Mouse (Mus musculus): Measurements from ENCODE around the gene Map3k5. TPM values are rescaled to one million over a fixed set of nuclear protein-coding genes. Genes with fewer than 3 reads are reported as not detected.
"Not testable (repeated sequence)": the region's sequence is repeated elsewhere in the genome, so short reads cannot be mapped to it uniquely, and the experiment has no call there.

The Map3k5 gene
- polyA plus RNA-seq, 1 experiment, result 1.3 TPM

DNA sequence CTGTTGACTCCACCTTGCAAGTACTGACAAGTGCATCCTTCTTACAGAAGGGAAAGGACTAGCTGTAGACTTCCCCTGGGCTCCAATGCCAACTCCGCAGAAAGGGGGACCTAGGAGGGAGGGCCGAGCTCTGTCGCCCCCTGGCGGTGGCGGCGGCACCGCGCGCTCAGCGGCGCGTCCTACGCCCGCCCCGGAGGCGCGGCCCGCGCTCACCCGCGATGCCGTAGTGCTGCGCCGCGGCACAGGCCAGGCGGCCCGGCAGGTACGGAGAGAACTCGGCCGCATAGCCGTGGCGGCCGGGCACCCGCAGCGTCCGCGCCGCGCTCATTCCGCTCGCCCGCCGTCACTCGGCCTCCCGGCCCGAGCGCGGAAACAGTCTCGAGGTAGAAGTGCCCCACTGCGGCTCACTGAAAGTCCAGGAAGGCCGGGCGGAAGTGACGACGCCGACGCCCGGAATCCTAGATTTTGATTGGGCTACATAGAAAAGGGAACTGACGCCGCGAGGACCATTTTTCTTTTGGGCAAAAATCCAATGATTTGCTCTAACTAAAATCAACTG is 26.9 kb upstream of the Map3k5 start, which contains the start of gene Pex7:
TSS of gene Pex7 (minus strand) at position 444 of the 559 bp plus-strand sequence.
- no peaks in the 10 kb centered on the region for H3K27me3 ChIP-seq (replicated peaks)
- peak within 1 kb of the TSS; percentile 94 for H3K4me3 ChIP-seq (replicated peaks)
- H3K36me3 ChIP-seq (replicated peaks; ENCODE audit: low read length), result peaks cover 37% of the 10 kb centered on the region
- H3K9me3 ChIP-seq, result no peaks in the 10 kb centered on the region
- TF ChIP-seq FLI1 (IDR thresholded peaks at IDR 0.05; ENCODE audit: low read length) (no peak), GATA1 (IDR thresholded peaks at IDR 0.05; ENCODE audit: borderline replicate concordance, low read length) (no peak)
- H3K4me1 ChIP-seq, result peaks cover 47% of the 10 kb centered on the region

DNA sequence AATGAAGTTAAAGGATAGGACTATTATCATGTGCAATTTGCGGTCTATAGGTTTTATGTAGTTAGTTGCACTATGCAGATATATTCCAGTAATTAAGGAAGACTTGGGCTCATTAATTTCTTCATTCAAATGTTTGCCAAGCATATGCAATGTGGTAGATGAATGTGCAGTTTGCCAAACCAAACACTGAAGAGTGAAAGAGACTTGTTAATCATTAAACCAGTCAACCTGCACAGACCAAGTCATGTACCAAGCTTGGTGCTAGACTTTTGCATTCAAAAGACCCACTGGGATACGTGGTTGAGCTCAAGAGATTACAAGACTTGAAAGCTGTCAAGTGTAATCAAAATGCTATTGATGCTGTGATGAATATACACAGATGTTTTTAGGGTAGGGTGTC is 26.2 kb upstream of the Map3k5 start:
- Histone ChIP-seq H3K9me3 (no peaks in the 10 kb centered on the region), H3K27me3 (replicated peaks) (no peaks in the 10 kb centered on the region), H3K4me3 (replicated peaks) (peak overlapping the region; percentile 46), H3K36me3 (replicated peaks; ENCODE audit: low read length) (peaks cover 29% of the 10 kb centered on the region), H3K4me1 (peaks cover 47% of the 10 kb centered on the region)
- TF ChIP-seq FLI1 (IDR thresholded peaks at IDR 0.05; ENCODE audit: low read length), result no peak
- TF ChIP-seq GATA1 (IDR thresholded peaks at IDR 0.05; ENCODE audit: borderline replicate concordance, low read length), result no peak

DNA sequence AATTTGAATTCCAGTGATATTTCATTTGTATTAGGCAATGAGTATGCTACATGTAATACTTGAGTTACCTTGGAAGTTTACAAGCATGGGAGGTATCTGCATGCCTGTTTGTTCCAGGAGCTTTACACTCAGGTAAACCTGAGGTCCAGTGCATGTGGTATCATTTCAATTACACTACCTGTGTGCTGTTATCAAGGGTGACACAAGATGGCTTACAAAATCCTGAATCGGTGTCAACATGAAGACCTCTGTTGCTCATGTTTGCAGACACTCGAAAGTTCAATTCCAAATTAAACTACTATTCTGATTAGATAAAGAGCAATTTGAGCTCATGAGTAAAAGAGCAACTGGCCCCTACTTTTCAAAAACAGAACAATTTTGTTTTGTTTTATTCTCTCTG is 23.8 kb upstream of the Map3k5 start:
- no peaks in the 10 kb centered on the region for H3K9me3 ChIP-seq
- peaks cover 6% of the 10 kb centered on the region for H3K36me3 ChIP-seq (replicated peaks; ENCODE audit: low read length)
- peaks cover 39% of the 10 kb centered on the region for H3K4me1 ChIP-seq
- no peaks in the 10 kb centered on the region for H3K27me3 ChIP-seq (replicated peaks)
- TF ChIP-seq GATA1 (IDR thresholded peaks at IDR 0.05; ENCODE audit: borderline replicate concordance, low read length) (no peak), FLI1 (IDR thresholded peaks at IDR 0.05; ENCODE audit: low read length) (no peak)
- no peak overlapping the region for H3K4me3 ChIP-seq (replicated peaks)

DNA sequence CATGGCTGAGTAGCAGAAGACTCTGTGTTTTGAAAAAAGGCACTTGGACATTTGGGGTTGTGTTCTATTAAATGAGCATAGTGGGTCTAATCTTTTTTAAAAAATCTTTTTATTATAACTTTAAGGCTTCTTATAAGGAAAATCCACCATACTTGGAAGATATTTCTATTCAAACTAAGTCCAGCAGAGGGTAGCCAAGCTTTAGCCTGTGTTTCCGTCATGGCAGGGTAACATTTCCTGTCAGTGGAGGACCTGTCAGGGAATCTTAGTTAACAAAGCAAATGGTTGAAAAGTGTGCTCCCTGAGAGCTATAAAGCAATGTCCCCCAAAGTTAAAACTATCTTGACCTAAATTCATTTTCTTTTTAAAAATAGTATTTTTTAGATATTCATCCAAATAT is 22.7 kb upstream of the Map3k5 start:
- no peaks in the 10 kb centered on the region for H3K36me3 ChIP-seq (replicated peaks; ENCODE audit: low read length)
- TF ChIP-seq FLI1 (IDR thresholded peaks at IDR 0.05; ENCODE audit: low read length) (no peak), GATA1 (IDR thresholded peaks at IDR 0.05; ENCODE audit: borderline replicate concordance, low read length) (no peak)
- peaks cover 33% of the 10 kb centered on the region for H3K4me1 ChIP-seq
- no peaks in the 10 kb centered on the region for H3K9me3 ChIP-seq
- no peaks in the 10 kb centered on the region for H3K27me3 ChIP-seq (replicated peaks)
- H3K4me3 ChIP-seq (replicated peaks), result no peak overlapping the region

DNA sequence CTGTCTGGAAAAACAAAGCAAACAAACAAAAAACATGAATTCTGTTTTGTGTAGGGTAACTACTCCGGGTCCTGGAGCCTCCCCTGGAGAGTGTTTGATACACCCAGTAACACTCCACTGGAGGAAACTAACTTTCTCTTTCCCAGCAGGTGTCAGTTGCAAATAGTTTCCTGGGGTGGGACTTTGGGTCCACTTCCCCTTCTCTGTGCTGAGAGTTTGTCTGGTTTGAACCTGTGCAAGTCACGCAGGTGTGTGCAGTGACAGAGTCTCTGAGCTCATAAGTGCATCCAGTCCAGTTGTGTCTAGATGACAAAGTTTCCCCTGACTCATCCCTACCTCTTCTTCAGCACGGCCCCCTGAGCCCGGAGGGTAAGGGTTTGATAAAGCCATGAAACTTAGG is 20.5 kb upstream of the Map3k5 start:
- Histone ChIP-seq H3K27me3 (replicated peaks) (no peaks in the 10 kb centered on the region), H3K36me3 (replicated peaks; ENCODE audit: low read length) (no peaks in the 10 kb centered on the region), H3K4me3 (replicated peaks) (no peak overlapping the region), H3K4me1 (peaks cover 16% of the 10 kb centered on the region), H3K9me3 (no peaks in the 10 kb centered on the region)
- TF ChIP-seq FLI1 (IDR thresholded peaks at IDR 0.05; ENCODE audit: low read length), result no peak
- TF ChIP-seq GATA1 (IDR thresholded peaks at IDR 0.05; ENCODE audit: borderline replicate concordance, low read length), result no peak

DNA sequence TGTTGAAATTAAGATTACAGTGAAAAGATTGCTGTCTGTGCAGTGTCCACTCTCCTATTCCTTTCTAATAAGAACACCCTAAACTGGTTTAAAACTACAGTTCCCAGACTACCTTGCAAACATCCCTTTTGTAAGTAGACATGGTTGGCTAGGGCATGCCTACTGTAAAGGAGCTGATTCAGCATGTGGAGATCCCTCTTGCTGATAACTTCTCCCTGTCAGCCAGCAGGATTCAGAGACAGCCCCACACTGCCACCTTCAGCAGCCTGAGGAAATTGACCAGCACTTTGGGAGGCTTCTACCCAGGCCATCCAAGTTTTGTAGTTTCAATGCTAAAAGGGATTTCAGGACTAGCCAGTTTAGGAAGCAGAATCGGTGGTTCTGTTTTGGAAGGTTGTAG is 19.0 kb upstream of the Map3k5 start:
- Histone ChIP-seq H3K4me3 (replicated peaks) (no peak overlapping the region), H3K4me1 (peaks cover 11% of the 10 kb centered on the region), H3K36me3 (replicated peaks; ENCODE audit: low read length) (no peaks in the 10 kb centered on the region), H3K9me3 (no peaks in the 10 kb centered on the region), H3K27me3 (replicated peaks) (no peaks in the 10 kb centered on the region)
- TF ChIP-seq FLI1 (IDR thresholded peaks at IDR 0.05; ENCODE audit: low read length), result no peak
- peak; percentile 81; the same call in 1 of the 3 replicates for TF ChIP-seq GATA1 (IDR thresholded peaks at IDR 0.05; ENCODE audit: borderline replicate concordance, low read length)

DNA sequence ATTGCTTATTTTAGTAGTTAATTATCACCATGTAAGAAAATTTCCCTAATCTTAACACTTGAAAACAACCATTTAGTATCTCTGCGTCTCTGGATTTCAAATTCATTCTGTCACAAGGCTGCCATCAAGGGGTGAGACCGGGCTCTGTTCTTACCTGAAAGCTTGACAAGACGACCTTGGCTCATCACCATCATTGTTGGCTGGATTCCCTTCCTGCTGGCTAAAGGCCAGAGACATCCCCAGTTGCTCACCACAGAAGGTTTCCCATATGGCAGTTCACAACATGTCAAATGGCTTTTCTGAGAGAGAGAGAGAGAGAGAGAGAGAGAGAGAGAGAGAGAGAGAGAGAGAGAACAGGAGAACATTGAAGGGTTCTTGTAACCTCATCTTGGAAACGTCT is 11.9 kb upstream of the Map3k5 start:
- H3K27me3 ChIP-seq (replicated peaks), result no peaks in the 10 kb centered on the region
- H3K9me3 ChIP-seq, result no peaks in the 10 kb centered on the region
- no peak overlapping the region for H3K4me3 ChIP-seq (replicated peaks)
- no peak for TF ChIP-seq GATA1 (IDR thresholded peaks at IDR 0.05; ENCODE audit: borderline replicate concordance, low read length)
- TF ChIP-seq FLI1 (IDR thresholded peaks at IDR 0.05; ENCODE audit: low read length), result no peak
- H3K36me3 ChIP-seq (replicated peaks; ENCODE audit: low read length), result no peaks in the 10 kb centered on the region
- peaks cover 5% of the 10 kb centered on the region; the same call in 1 of the 2 replicates for H3K4me1 ChIP-seq

DNA sequence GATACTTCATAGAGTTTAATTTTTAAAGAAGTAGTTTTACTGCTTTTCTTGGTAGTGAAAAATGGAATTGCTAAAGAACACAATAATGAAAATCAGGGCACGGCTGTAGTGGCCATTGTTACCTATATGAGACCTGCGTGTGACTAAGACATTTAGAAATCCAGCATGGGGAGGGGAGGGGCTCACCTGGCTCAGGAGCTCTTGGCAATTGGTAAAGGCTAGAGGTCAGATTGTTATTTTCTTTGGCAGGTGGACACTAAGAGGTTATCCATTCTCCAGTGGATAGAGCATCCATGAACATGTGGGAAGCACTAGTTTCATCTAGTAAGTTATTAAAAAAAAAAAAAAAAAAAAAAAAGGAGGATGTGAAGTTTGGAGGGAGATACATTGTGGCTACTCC is 10.0 kb upstream of the Map3k5 start:
- no peaks in the 10 kb centered on the region for H3K36me3 ChIP-seq (replicated peaks; ENCODE audit: low read length)
- peaks cover 11% of the 10 kb centered on the region; the same call in 1 of the 2 replicates for H3K4me1 ChIP-seq
- H3K4me3 ChIP-seq (replicated peaks), result no peak overlapping the region
- H3K9me3 ChIP-seq, result no peaks in the 10 kb centered on the region
- TF ChIP-seq FLI1 (IDR thresholded peaks at IDR 0.05; ENCODE audit: low read length), result no peak
- no peak for TF ChIP-seq GATA1 (IDR thresholded peaks at IDR 0.05; ENCODE audit: borderline replicate concordance, low read length)
- H3K27me3 ChIP-seq (replicated peaks), result no peaks in the 10 kb centered on the region

DNA sequence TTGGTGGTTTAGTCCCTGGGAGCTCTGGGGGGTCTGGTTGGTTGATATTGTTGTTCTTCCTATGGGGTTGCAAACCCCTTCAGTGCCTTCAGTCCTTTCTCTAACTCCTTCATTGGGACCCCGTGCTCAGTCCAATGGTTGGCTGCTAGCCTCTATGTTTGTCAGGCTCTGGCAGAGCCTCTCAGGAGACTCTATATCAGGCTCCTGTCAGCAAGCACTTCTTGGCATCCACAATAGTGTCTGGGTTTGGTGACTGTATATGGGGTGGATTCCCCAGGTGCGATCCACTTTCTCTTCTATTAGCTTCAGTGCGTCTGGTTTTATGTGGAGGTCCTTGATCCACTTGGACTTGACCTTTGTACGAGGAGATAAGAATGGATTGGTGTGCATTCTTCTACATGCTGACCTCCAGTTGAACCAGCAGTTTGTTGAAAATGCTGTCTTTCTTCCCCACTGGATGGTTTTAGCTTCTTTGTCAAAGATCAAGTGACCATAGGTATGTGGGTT is 7.8 kb upstream of the Map3k5 start:
- H3K36me3 ChIP-seq (replicated peaks; ENCODE audit: low read length); H3K27me3 ChIP-seq (replicated peaks); H3K4me3 ChIP-seq (replicated peaks); H3K4me1 ChIP-seq; H3K9me3 ChIP-seq: not testable (repeated sequence)

DNA sequence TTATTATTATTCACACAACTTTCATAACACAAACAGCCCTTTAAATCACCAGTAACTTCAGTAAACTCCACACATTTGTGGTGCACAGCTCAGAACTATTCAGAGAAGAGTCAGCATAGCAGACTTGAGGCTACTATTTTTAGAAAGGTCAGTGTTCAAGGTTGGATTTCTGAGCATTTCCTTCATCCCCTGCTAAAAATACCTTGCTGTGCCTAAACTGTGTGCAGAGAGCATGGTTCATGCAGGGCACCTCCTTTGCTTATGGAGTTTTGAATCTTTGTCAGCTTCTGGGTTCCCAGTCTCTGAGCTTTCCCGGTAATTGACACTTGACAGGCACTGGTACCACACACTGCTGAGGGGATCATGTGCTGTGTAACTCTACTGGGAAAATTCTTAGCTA is 6.1 kb upstream of the Map3k5 start:
- no peaks in the 10 kb centered on the region for H3K36me3 ChIP-seq (replicated peaks; ENCODE audit: low read length)
- no peaks in the 10 kb centered on the region for H3K27me3 ChIP-seq (replicated peaks)
- no peaks in the 10 kb centered on the region for H3K9me3 ChIP-seq
- peaks cover 13% of the 10 kb centered on the region for H3K4me1 ChIP-seq
- TF ChIP-seq FLI1 (IDR thresholded peaks at IDR 0.05; ENCODE audit: low read length), result no peak
- TF ChIP-seq GATA1 (IDR thresholded peaks at IDR 0.05; ENCODE audit: borderline replicate concordance, low read length), result no peak
- no peak overlapping the region for H3K4me3 ChIP-seq (replicated peaks)

DNA sequence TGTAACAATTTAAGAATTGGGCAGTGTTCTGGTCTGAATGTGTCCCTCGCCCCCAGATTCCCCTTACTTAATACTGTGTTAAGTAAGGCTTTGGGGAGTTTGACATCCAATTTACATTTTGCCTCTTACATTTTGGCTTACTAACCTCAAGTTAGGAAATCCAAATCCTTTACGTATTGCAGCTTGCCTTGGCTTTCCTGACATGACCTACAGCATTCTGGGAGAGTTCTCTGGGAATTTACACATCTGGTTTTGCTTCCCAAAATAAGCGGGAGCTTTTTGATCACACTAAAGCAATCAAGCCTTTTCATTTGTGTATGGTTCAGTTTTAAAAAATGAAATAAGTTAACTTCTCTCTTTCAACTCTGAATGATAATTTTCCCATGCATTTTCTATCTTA is 1.3 kb upstream of the Map3k5 start:
- H3K9me3 ChIP-seq, result no peaks in the 10 kb centered on the region
- H3K36me3 ChIP-seq (replicated peaks; ENCODE audit: low read length), result no peaks in the 10 kb centered on the region
- H3K4me3 ChIP-seq (replicated peaks), result peak overlapping the region; percentile 98
- no peaks in the 10 kb centered on the region for H3K27me3 ChIP-seq (replicated peaks)
- TF ChIP-seq FLI1 (IDR thresholded peaks at IDR 0.05; ENCODE audit: low read length) (no peak), GATA1 (IDR thresholded peaks at IDR 0.05; ENCODE audit: borderline replicate concordance, low read length) (no peak)
- peaks cover 44% of the 10 kb centered on the region for H3K4me1 ChIP-seq
